In the genomic region with DNA sequence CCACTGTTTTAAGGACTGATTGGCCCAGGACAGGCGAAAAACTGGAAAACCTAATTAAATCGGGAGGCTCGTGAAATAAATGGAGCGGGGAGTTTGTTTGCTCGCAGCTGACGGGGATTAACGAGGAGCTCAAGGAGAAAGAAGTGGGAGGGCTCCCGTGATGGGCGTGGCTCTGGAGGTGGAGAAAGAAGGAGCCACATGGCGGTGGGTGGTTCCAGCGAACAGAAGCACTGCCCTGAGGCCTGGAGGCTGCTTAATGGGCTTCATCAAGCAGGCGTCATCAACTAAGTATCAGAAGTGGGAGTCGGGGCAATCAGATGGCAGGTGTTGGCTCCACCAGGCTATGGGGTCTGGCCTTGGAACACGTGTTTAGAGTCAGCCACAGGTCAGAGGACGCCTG, we compare ENCODE assay signal across 8 mouse cellular contexts.
A peak's percentile ranks its signal among the peaks of the same experiment; 100 is the strongest.
DNase-seq lines count a peak whose midpoint lies in the region; ATAC-seq and TF ChIP-seq lines count a peak whose summit lies in the region.

No protein-coding gene starts in this region.

- TF ChIP-seq RAD21 in MEL (IDR thresholded peaks at IDR 0.05; ENCODE audit: low read depth, low read length): no peak

- no peak for TF ChIP-seq POLR2A in MEL (IDR thresholded peaks at IDR 0.05; ENCODE audit: control insufficient read depth in 1 of 2, insufficient read depth in 1 of 2, low read depth in 1 of 2, low read length in 2 of 2, poor library complexity in 1 of 2)
- TF ChIP-seq POLR2A in limb, embryonic 14.5 days (IDR thresholded peaks at IDR 0.05; ENCODE audit: borderline replicate concordance, extremely low read depth, insufficient read depth, insufficient read length): no peak

- no peaks in the 10 kb centered on the region for H3K4me1 ChIP-seq in MEL (ENCODE audit: control insufficient read depth in 1 of 2, insufficient read depth in 2 of 2, low read length in 2 of 2)
- peaks cover 11% of the 10 kb centered on the region for H3K4me1 ChIP-seq in limb, embryonic 14.5 days (ENCODE audit: control insufficient read depth, insufficient read depth, low read length)

- H3K36me3 ChIP-seq in MEL (ENCODE audit: control insufficient read depth in 1 of 2, insufficient read depth in 2 of 2, low read length in 2 of 2): no peaks in the 10 kb centered on the region
- no peaks in the 10 kb centered on the region for H3K36me3 ChIP-seq in limb, embryonic 14.5 days (ENCODE audit: control insufficient read depth, insufficient read depth, low read length)

- no peaks in the 10 kb centered on the region for H3K79me2 ChIP-seq in MEL (ENCODE audit: control insufficient read depth, insufficient read depth, low read length, poor library complexity)

- H3K4me2 ChIP-seq in limb, embryonic 14.5 days (replicated peaks; ENCODE audit: low read depth, low read length, severe bottlenecking): peak overlapping the region; percentile 42

- DNase-seq in MEL (ENCODE audit: low read depth, low spot score): peak; percentile 15
- DNase-seq in adrenal gland, postnatal 25 days: peak; percentile 52
- peak; percentile 56 for DNase-seq in gastrocnemius, postnatal 10 days
- peak; percentile 41 for DNase-seq in induced T-regulatory cell, adult 2 months (ENCODE audit: low read depth)
- peak; percentile 33 for DNase-seq in limb, embryonic 14.5 days (ENCODE audit: low spot score)
- peak; percentile 53 for DNase-seq in neural tube, embryonic 10.5 days (ENCODE audit: extremely low spot score, low spot score)
- DNase-seq in thymus, postnatal 10 days (ENCODE audit: low spot score in 2 of 2): no peak

- no peak overlapping the region for H3K27ac ChIP-seq in MEL (ENCODE audit: control insufficient read depth, low read depth, low read length)
- no peak overlapping the region for H3K27ac ChIP-seq in limb, embryonic 14.5 days (replicated peaks; ENCODE audit: low read depth, low read length)

- no peaks in the 10 kb centered on the region for H3K27me3 ChIP-seq in MEL (ENCODE audit: control insufficient read depth in 1 of 2, insufficient read depth in 2 of 2, low read length in 2 of 2)
- H3K27me3 ChIP-seq in limb, embryonic 14.5 days (ENCODE audit: control insufficient read depth, insufficient read depth, low read length): no peaks in the 10 kb centered on the region

- no peak for TF ChIP-seq CTCF in MEL (IDR thresholded peaks at IDR 0.05 in 2 of 3, conservative IDR thresholded peaks at IDR 0.05 in 1 of 3; ENCODE audit: control insufficient read depth in 1 of 3, insufficient read depth in 1 of 3, low read depth in 2 of 3, low read length in 3 of 3, poor library complexity in 1 of 3, severe bottlenecking in 1 of 3)

- H3K4me3 ChIP-seq in MEL (ENCODE audit: control insufficient read depth in 1 of 2, insufficient read depth in 1 of 2, low read depth in 2 of 2, low read length in 2 of 2): peak overlapping the region in 1 of 2 experiments; percentile 7; a peak in 1 of 4 replicates
- H3K4me3 ChIP-seq in limb, embryonic 14.5 days (replicated peaks; ENCODE audit: low read length): peak overlapping the region; percentile 16; the same call in 1 of the 2 replicates

- ATAC-seq in limb, embryonic 14.5 days (ENCODE audit: low FRiP score, low read depth): 0 out of 2 replicates have a peak, but pooled peaks have one; percentile 30
- no peak for ATAC-seq in erythroid progenitor cell, adult 5-6 weeks (replicated peaks; ENCODE audit: low FRiP score, poor library complexity, severe bottlenecking)

- H3K9ac ChIP-seq in MEL (ENCODE audit: control insufficient read depth, low read depth, low read length, poor library complexity, severe bottlenecking): no peak overlapping the region
- no peak overlapping the region for H3K9ac ChIP-seq in limb, embryonic 14.5 days (ENCODE audit: low read depth, low read length, severe bottlenecking)

- no peak for TF ChIP-seq EP300 in MEL (IDR thresholded peaks at IDR 0.05; ENCODE audit: low read depth in 1 of 2, low read length in 2 of 2)

- WGBS in limb, embryonic 14.5 days: 0% methylated on average over 15 of the region's 15 CpGs

- no peaks in the 10 kb centered on the region for H3K9me3 ChIP-seq in MEL (replicated peaks; ENCODE audit: insufficient read depth, low read length)
- no peaks in the 10 kb centered on the region for H3K9me3 ChIP-seq in limb, embryonic 14.5 days (ENCODE audit: control insufficient read depth, low read length)

TF ChIP-seq in MEL, 35 proteins besides CTCF, POLR2A, EP300 and RAD21:
- TF ChIP-seq MYC (IDR thresholded peaks at IDR 0.05; ENCODE audit: low read depth, low read length) (no peak), ZNF384 (IDR thresholded peaks at IDR 0.05; ENCODE audit: low read depth, low read length) (no peak), MAZ (IDR thresholded peaks at IDR 0.05; ENCODE audit: low read depth, low read length) (no peak), CHD1 (IDR thresholded peaks at IDR 0.05; ENCODE audit: low read depth, low read length) (no peak), JUND (IDR thresholded peaks at IDR 0.05; ENCODE audit: low read depth, low read length) (no peak), ZKSCAN1 (IDR thresholded peaks at IDR 0.05; ENCODE audit: low read depth, low read length) (no peak), ELF1 (IDR thresholded peaks at IDR 0.05; ENCODE audit: low read depth, low read length) (no peak), RCOR1 (IDR thresholded peaks at IDR 0.05; ENCODE audit: low read depth, low read length) (no peak), MYB (IDR thresholded peaks at IDR 0.05; ENCODE audit: low read depth, low read length) (no peak), POLR2AphosphoS5 (IDR thresholded peaks at IDR 0.05; ENCODE audit: borderline replicate concordance, low read depth, low read length) (no peak), GABPA (IDR thresholded peaks at IDR 0.05; ENCODE audit: low read depth, low read length) (no peak), E2F4 (IDR thresholded peaks at IDR 0.05; ENCODE audit: borderline replicate concordance, low read depth, low read length) (no peak), MAX (IDR thresholded peaks at IDR 0.05; ENCODE audit: low read length) (no peak), TBP (IDR thresholded peaks at IDR 0.05; ENCODE audit: low read depth, low read length) (no peak), POLR2AphosphoS2 (IDR thresholded peaks at IDR 0.05; ENCODE audit: low read length) (no peak), ETS1 (IDR thresholded peaks at IDR 0.05; ENCODE audit: low read depth, low read length) (no peak), USF2 (IDR thresholded peaks at IDR 0.05; ENCODE audit: borderline replicate concordance in 1 of 2, insufficient read depth in 1 of 2, low read depth in 1 of 2, low read length in 2 of 2) (no peak), TCF12 (IDR thresholded peaks at IDR 0.05; ENCODE audit: low read depth, low read length) (no peak), MEF2A (IDR thresholded peaks at IDR 0.05; ENCODE audit: extremely low read depth, insufficient replicate concordance, low read depth, low read length, poor library complexity, severe bottlenecking) (no peak)

Comparison
In these comparisons a context has a peak if more than half of its experiments do, and no peak if none do; other contexts are left out.
1. DNase-seq: peak in MEL (single experiment), adrenal gland, postnatal 25 days (single experiment), gastrocnemius, postnatal 10 days (single experiment), induced T-regulatory cell, adult 2 months (single experiment), limb, embryonic 14.5 days (single experiment) and neural tube, embryonic 10.5 days (single experiment); none in thymus, postnatal 10 days (0 of 2).